Mouse (Mus musculus): ENCODE measurements around the gene Txnrd1.

Gene Txnrd1

GRCm38 (mm10) chr10:82866356-82866755 is 32.6 kb downstream of the Txnrd1 start, which contains the start of gene Eid3:
Gene Eid3, plus strand, starts transcription at chr10:82866626.
- no peak for DNase-seq (ENCODE audit: low read depth, low spot score)

GRCm38 (mm10) chr10:82866832-82867231 is 33.1 kb downstream of the Txnrd1 start:
- DNase-seq (ENCODE audit: low read depth, low spot score), result no peak

GRCm38 (mm10) chr10:82868418-82869086 is 34.8 kb downstream of the Txnrd1 start:
- no peak for DNase-seq (ENCODE audit: low read depth, low spot score)

GRCm38 (mm10) chr10:82875446-82875845 is 41.7 kb downstream of the Txnrd1 start:
- no peak for DNase-seq (ENCODE audit: low read depth, low spot score)

GRCm38 (mm10) chr10:82876076-82876796 is 42.5 kb downstream of the Txnrd1 start:
- no peak for DNase-seq (ENCODE audit: low read depth, low spot score)

GRCm38 (mm10) chr10:82887354-82887753 is 53.6 kb downstream of the Txnrd1 start:
- no peak for DNase-seq (ENCODE audit: low read depth, low spot score)

- no peak for DNase-seq (ENCODE audit: low read depth, low spot score)
Measured at GRCm38 (mm10) chr10:82888576-82888975, 54.8 kb downstream of the Txnrd1 start.

- DNase-seq (ENCODE audit: low read depth, low spot score), result no peak
Measured at GRCm38 (mm10) chr10:82889447-82889973, 55.8 kb downstream of the Txnrd1 start.

GRCm38 (mm10) chr10:82890936-82891335 is 57.2 kb downstream of the Txnrd1 start:
- DNase-seq (ENCODE audit: low read depth, low spot score), result no peak

- no peak for DNase-seq (ENCODE audit: low read depth, low spot score)
Measured at GRCm38 (mm10) chr10:82891427-82891826, 57.7 kb downstream of the Txnrd1 start.

GRCm38 (mm10) chr10:82892442-82893055 is 58.8 kb downstream of the Txnrd1 start:
- no peak for DNase-seq (ENCODE audit: low read depth, low spot score)

GRCm38 (mm10) chr10:82893872-82894650 is 60.3 kb downstream of the Txnrd1 start:
- DNase-seq (ENCODE audit: low read depth, low spot score), result no peak

- no peak for DNase-seq (ENCODE audit: low read depth, low spot score)
Measured at GRCm38 (mm10) chr10:82897936-82898335, 64.2 kb downstream of the Txnrd1 start.

- DNase-seq (ENCODE audit: low read depth, low spot score), result no peak
Measured at GRCm38 (mm10) chr10:82898893-82899292, 65.1 kb downstream of the Txnrd1 start.

GRCm38 (mm10) chr10:82899810-82900421 is 66.2 kb downstream of the Txnrd1 start:
- DNase-seq (ENCODE audit: low read depth, low spot score), result no peak

- DNase-seq (ENCODE audit: low read depth, low spot score), result peak; percentile 63
Measured at GRCm38 (mm10) chr10:82900546-82900945, 66.8 kb downstream of the Txnrd1 start.

- peak; percentile 79 for DNase-seq (ENCODE audit: low read depth, low spot score)
Measured at GRCm38 (mm10) chr10:82901436-82901835, 67.7 kb downstream of the Txnrd1 start.

GRCm38 (mm10) chr10:82908526-82908925 is 74.8 kb downstream of the Txnrd1 start:
- DNase-seq (ENCODE audit: low read depth, low spot score), result no peak

- peak; percentile 80 for DNase-seq (ENCODE audit: low read depth, low spot score)
Measured at GRCm38 (mm10) chr10:82909382-82909781, 75.6 kb downstream of the Txnrd1 start.

GRCm38 (mm10) chr10:82910198-82910597 is 76.4 kb downstream of the Txnrd1 start:
- no peak for DNase-seq (ENCODE audit: low read depth, low spot score)

GRCm38 (mm10) chr10:82913238-82913637 is 79.5 kb downstream of the Txnrd1 start:
- DNase-seq (ENCODE audit: low read depth, low spot score), result no peak
